Mouse (Mus musculus) C2C12 (cell line): ENCODE results near the gene Zwilch. TPM values are rescaled to one million over a fixed set of nuclear protein-coding genes. Genes with fewer than 3 reads are reported as not detected.

Experiments used
- H3K27me3 ChIP-seq: one replicate; pipeline ENCODE4 v1.6.1; 2011; ENCODE audit not compliant: control insufficient read depth, insufficient read depth, insufficient read length
- H3K36me3 ChIP-seq: one replicate; pipeline ENCODE4 v1.6.1; 2011; ENCODE audit not compliant: control insufficient read depth, insufficient read depth
- H3K4me3 ChIP-seq: one replicate; pipeline ENCODE4 v1.5.1; 2011; ENCODE audit warnings: mild to moderate bottlenecking, control low read depth; ENCODE audit not compliant: poor library complexity, insufficient read depth, severe bottlenecking
- H3K79me2 ChIP-seq: one replicate; pipeline ENCODE4 v1.6.1; 2011; ENCODE audit not compliant: control insufficient read depth, insufficient read depth
- H3K79me3 ChIP-seq: one replicate; pipeline ENCODE4 v1.6.1; 2011; ENCODE audit warnings: low read depth, control low read depth
- H3ac ChIP-seq: one replicate; pipeline ENCODE3; 2011; ENCODE audit warnings: low read depth; ENCODE audit not compliant: control insufficient read depth, insufficient read length
- CEBPB ChIP-seq: IDR thresholded peaks from one replicate; pipeline ENCODE4 v1.6.1; 2011; ENCODE audit warnings: low read depth, mild to moderate bottlenecking, control low read depth, moderate library complexity
- CTCF ChIP-seq: IDR thresholded peaks from one replicate; pipeline ENCODE4 v1.5.1; 2011; ENCODE audit not compliant: control insufficient read depth, insufficient read depth, insufficient read length
- FOSL1 ChIP-seq: IDR thresholded peaks from one replicate; pipeline ENCODE4 v1.8.0; 2011; ENCODE audit warnings: mild to moderate bottlenecking, low read length; ENCODE audit not compliant: poor library complexity, insufficient read depth, severe bottlenecking
- MAX ChIP-seq: IDR thresholded peaks from one replicate; pipeline ENCODE4 v1.6.1; 2011; ENCODE audit warnings: mild to moderate bottlenecking, control low read depth
- MYOD1 ChIP-seq: IDR thresholded peaks from one replicate; pipeline ENCODE4 v1.6.1; 2011; ENCODE audit warnings: low read depth; ENCODE audit not compliant: control insufficient read depth, insufficient read length
- MYOG ChIP-seq: IDR thresholded peaks from one replicate; pipeline ENCODE4 v1.6.1; 2011; ENCODE audit not compliant: control insufficient read depth, insufficient read length; ENCODE audit errors: extremely low read depth
- USF1 ChIP-seq: IDR thresholded peaks from one replicate; pipeline ENCODE4 v1.6.1; 2011; ENCODE audit warnings: low read depth, mild to moderate bottlenecking, control low read depth, moderate library complexity
- polyA plus RNA-seq: library from polyadenylated mRNA; unstranded; fragments of >200 nt; fragmentation: generic; extraction: Trizol; gene quantifications from one replicate; pipeline ENCODE4 v1.2.1, GENCODE M21; 2012; ENCODE audit warnings: missing spikeins

Zwilch gene
- polyA plus RNA-seq, 1 experiment = 16.3 TPM

DNA sequence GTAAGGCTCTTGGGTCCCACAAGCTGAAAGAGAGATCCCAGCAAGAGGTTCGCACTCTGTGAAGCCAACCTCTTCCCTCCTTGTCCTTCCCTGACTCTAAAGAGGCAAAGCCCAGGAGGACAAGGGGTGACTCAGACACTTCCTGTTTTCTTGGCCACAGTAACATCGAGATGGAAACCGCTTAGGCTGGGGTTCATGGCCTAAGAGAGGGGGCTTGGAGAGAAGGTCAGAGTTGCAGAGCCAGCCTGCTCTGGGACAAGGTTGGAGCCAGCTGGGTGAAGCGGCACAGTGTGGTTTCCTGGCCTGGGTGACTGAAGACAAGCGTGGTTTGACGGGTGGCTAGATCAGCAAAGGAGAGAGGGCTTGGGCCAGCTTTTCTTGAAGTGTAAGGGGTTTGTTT, 67.6 kb downstream of the Zwilch start:
- TF ChIP-seq USF1 (no peak), MYOD1 (no peak), FOSL1 (no peak), MYOG (no peak), MAX (no peak), CTCF (no peak), CEBPB (no peak)
- Histone ChIP-seq H3K79me2 (no peaks in the 10 kb centered on the region), H3K4me3 (no peak overlapping the region), H3K27me3 (no peaks in the 10 kb centered on the region), H3K79me3 (no peaks in the 10 kb centered on the region), H3K36me3 (no peaks in the 10 kb centered on the region), H3ac (no peak overlapping the region)

DNA sequence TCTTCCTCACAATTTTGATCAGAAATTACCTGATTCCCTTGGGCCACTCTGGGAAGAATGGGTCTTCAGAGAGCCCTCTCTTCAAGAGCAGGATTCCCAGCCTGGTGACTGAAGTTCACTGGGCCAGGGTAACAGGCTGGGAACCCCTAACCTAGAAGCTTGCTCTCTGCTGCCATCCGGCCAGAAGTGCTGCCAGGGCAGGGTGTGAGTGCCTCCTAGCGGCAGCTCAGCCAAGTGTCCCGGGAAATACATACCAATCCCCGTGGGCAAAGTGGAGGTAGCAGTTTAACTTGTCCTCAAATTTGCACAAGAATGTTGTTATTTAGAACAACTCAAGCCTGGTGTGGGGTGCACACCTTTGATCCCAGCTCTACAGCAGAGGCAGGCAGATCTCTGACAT, 72.5 kb downstream of the Zwilch start:
- Histone ChIP-seq H3K4me3 (no peak overlapping the region), H3ac (no peak overlapping the region)
- TF ChIP-seq MAX = no peak
- peak; percentile 93 for TF ChIP-seq CTCF

DNA sequence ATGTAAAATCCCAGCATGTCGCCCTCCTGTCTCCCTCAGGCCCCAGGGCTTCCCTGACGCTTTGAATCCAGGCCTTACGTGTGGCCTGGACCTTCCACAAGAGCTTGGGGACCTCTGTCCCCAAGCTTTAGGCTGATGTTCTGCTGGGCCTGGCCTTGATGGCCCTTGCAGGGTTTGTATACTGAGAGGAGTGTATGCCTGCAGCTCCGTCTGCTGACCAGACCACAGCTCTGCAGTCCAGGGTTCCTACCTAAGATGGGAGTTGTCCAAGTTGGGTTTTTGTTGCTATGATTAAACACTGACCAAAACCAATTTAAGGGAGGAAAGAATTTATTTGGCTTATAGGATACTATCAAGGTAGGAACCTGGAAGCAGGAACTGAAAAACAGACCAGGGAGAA, 74.6 kb downstream of the Zwilch start:
- Histone ChIP-seq H3K79me2 (no peaks in the 10 kb centered on the region), H3K27me3 (no peaks in the 10 kb centered on the region), H3K36me3 (no peaks in the 10 kb centered on the region), H3K79me3 (no peaks in the 10 kb centered on the region), H3K4me3 (no peak overlapping the region), H3ac (no peak overlapping the region)
- TF ChIP-seq CTCF (peak; percentile 6), USF1 (no peak)

More for the DNA sequence above, 72.5 kb downstream of the Zwilch start:
- Histone ChIP-seq H3K79me3 (no peaks in the 10 kb centered on the region), H3K36me3 (no peaks in the 10 kb centered on the region), H3K27me3 (no peaks in the 10 kb centered on the region), H3K79me2 (no peaks in the 10 kb centered on the region)

DNA sequence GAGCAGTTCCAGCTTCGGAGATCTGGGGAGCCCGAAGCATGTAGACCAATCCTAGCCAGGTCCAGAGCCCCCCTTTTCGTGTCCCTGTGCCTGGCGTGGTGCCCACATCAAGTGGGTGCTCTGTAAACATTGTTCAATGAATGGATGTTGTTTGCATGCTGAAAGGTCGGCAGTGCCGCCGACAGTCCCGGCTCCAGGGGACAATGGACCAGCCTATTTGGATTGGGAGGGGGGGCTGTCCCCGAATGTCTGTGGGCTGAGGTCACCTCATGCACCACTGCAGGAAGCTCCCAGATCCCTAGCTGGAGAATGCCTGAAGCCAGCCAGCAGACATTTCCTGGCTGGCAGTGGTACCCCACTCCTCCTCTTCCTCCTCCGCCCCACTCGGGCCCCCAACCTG, 78.8 kb downstream of the Zwilch start:
- Histone ChIP-seq H3K79me2 (no peaks in the 10 kb centered on the region), H3K4me3 (no peak overlapping the region), H3K27me3 (no peaks in the 10 kb centered on the region), H3ac (no peak overlapping the region), H3K79me3 (no peaks in the 10 kb centered on the region), H3K36me3 (no peaks in the 10 kb centered on the region)
- TF ChIP-seq CEBPB = no peak
- no peak for TF ChIP-seq MAX
- TF ChIP-seq FOSL1 = no peak
- TF ChIP-seq MYOG = no peak
- TF ChIP-seq USF1 = no peak
- no peak for TF ChIP-seq CTCF

DNA sequence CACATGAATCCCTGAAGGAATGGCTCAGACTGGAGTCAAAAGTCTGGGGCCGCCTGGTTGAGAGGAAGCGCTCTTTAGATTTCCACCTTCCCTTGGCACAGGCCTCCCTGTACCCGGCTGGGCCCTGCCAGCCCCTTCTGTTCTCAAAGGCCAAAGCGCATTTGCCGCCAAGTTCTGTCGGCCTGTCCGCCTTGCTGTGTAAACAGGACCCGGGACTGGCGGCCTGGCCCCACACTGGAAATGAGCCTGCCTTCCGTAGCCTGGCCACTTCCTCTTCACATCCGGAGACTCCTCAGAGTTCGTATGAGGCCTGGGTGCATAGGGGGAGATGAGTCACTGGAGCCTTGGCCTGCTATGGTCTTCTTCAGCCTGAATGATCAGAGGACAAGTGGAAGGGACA, 83.9 kb downstream of the Zwilch start:
- Histone ChIP-seq H3K79me2 (no peaks in the 10 kb centered on the region), H3K27me3 (no peaks in the 10 kb centered on the region), H3ac (no peak overlapping the region), H3K36me3 (no peaks in the 10 kb centered on the region), H3K79me3 (no peaks in the 10 kb centered on the region), H3K4me3 (no peak overlapping the region)
- TF ChIP-seq CTCF = no peak
- no peak for TF ChIP-seq MYOD1
- no peak for TF ChIP-seq FOSL1
- no peak for TF ChIP-seq USF1
- TF ChIP-seq MYOG = no peak
- no peak for TF ChIP-seq MAX
- TF ChIP-seq CEBPB = no peak

DNA sequence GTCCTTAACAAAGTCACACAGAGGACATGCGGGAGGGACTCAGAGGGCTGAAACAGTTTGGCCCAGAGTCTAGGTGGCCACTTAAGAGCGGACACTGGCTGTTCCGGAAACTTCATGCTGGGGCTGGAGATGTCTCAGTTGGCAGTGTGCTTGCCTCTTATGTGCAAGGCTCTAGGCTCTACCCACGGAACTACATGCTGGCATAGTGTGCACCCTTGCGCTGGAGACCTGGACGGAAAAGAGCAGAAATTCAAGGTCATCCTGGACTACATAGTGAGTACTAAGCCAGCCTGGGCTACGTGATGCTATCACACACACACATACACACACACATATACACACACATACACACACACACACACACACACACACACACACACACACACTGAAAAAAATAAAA, 84.6 kb downstream of the Zwilch start:
- no peak overlapping the region for H3K4me3 ChIP-seq
- no peaks in the 10 kb centered on the region for H3K79me2 ChIP-seq
- no peaks in the 10 kb centered on the region for H3K27me3 ChIP-seq
- H3ac ChIP-seq = no peak overlapping the region
- TF ChIP-seq CEBPB (no peak), FOSL1 (no peak), MYOG (no peak), MAX (no peak), CTCF (no peak), USF1 (no peak), MYOD1 (no peak)
- no peaks in the 10 kb centered on the region for H3K79me3 ChIP-seq
- H3K36me3 ChIP-seq = no peaks in the 10 kb centered on the region
